Mouse (Mus musculus) bone marrow, adult 2 months (tissue): ENCODE measurements around the gene Slc22a23.

Experiments
- CTCF ChIP-seq: fragments of 200-500 bp; IDR thresholded peaks from 2 replicates; pipeline ENCODE4 v1.5.1; 2011; ENCODE audit warnings: low read length, control low read depth; ENCODE audit not compliant: control insufficient read depth, insufficient read depth
- POLR2A ChIP-seq: fragments of 200-500 bp; IDR thresholded peaks from 2 replicates; pipeline ENCODE4 v1.6.1; 2011; ENCODE audit warnings: low read depth, mild to moderate bottlenecking, control low read depth, low read length, borderline replicate concordance; ENCODE audit not compliant: control insufficient read depth

- TF ChIP-seq CTCF, result no peak
- no peak for TF ChIP-seq POLR2A
Measured at GRCm38 (mm10) chr13:34332762-34333161, 12.2 kb downstream of the Slc22a23 start.
